Mouse (Mus musculus): ENCODE results near the gene Plcb2. TPM values are rescaled to one million over a fixed set of nuclear protein-coding genes. Genes with fewer than 3 reads are reported as not detected.

The Plcb2 gene
- total and polyA plus RNA-seq, 3 experiments, result 6.4 to 21.2 TPM; not detected in 1

DNA sequence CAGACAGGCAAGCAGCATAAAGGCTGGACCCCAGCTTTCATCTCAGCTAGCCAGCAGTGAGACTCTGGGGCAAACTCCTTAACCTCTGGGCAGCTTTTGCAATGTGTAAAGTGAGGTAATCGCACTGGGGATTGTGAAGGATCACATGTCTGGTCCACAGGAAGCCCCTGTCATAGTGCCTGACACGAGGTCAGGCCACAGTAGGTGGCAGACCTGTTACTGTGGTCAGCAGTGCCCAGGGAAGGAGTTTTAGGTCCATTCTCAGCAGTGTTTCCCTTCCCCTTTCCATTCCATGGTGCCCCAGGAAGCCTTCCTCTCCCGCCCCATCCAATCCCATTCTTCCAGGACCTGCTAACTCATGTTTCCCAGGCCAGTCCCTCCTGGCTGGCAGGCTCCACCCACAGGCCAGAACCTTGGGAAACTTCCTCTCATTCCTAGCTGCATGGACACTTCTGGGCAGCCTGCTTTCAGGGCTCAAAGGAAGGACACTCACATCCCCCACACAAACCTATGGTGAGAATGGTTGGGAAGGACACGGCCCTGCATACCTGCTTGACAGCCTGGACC lies 18.5 kb downstream of the Plcb2 start:
- H3K27ac ChIP-seq (ENCODE audit: control insufficient read depth, low read depth, low read length), result no peak overlapping the region
- H3K4me1 ChIP-seq (ENCODE audit: control insufficient read depth in 1 of 2, insufficient read depth in 2 of 2, low read length in 2 of 2), result no peaks in the 10 kb centered on the region; a peak in 1 of 4 replicates
- H3K9ac ChIP-seq (ENCODE audit: control insufficient read depth, low read depth, low read length, poor library complexity, severe bottlenecking), result no peak overlapping the region
- H3K79me2 ChIP-seq (ENCODE audit: control insufficient read depth, insufficient read depth, low read length, poor library complexity), result no peaks in the 10 kb centered on the region
- H3K27me3 ChIP-seq (ENCODE audit: control insufficient read depth in 1 of 2, insufficient read depth in 2 of 2, low read length in 2 of 2), result no peaks in the 10 kb centered on the region
- no peak overlapping the region for H3K4me3 ChIP-seq (ENCODE audit: control insufficient read depth in 1 of 2, insufficient read depth in 1 of 2, low read depth in 2 of 2, low read length in 2 of 2)
- no peaks in the 10 kb centered on the region for H3K9me3 ChIP-seq (replicated peaks; ENCODE audit: insufficient read depth, low read length)
- no peak for TF ChIP-seq BHLHE40 (IDR thresholded peaks at IDR 0.05; ENCODE audit: borderline replicate concordance, low read depth, low read length)
- no peak for TF ChIP-seq MYB (IDR thresholded peaks at IDR 0.05; ENCODE audit: low read depth, low read length)
- no peak for TF ChIP-seq MEF2A (IDR thresholded peaks at IDR 0.05; ENCODE audit: extremely low read depth, insufficient replicate concordance, low read depth, low read length, poor library complexity, severe bottlenecking)
- no peak for TF ChIP-seq ZMIZ1 (IDR thresholded peaks at IDR 0.05; ENCODE audit: low read depth, low read length)
- no peaks in the 10 kb centered on the region; a peak in 1 of 4 replicates for H3K36me3 ChIP-seq (ENCODE audit: control insufficient read depth in 1 of 2, insufficient read depth in 2 of 2, low read length in 2 of 2)
- DNase-seq (ENCODE audit: low read depth, low spot score), result no peak

DNA sequence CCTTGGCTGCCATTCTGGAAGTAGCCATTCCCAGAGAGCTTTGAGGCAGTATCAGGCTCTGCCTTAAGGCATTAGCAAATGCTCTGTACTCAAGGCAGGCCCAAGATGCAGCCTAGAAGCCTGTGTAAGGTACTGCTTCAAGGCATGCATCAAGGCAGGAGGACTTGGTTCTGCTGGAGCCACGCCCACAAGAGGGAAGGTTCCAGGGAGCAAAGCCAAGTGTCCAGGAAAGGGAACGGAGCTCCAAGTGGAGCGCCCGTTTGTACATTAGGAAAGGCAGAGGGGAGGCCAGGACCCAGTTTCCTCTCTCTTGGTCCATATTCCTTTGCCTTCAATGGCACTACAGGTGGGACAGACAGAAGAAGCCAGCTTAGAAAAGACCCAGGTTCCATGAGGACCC lies 19.8 kb downstream of the Plcb2 start:
- H3K79me2 ChIP-seq (ENCODE audit: control insufficient read depth, insufficient read depth, low read length, poor library complexity), result no peaks in the 10 kb centered on the region; the same call in 1 of the 2 replicates
- H3K36me3 ChIP-seq (ENCODE audit: control insufficient read depth in 1 of 2, insufficient read depth in 2 of 2, low read length in 2 of 2), result no peaks in the 10 kb centered on the region; a peak in 1 of 4 replicates
- H3K27ac ChIP-seq (ENCODE audit: control insufficient read depth, low read depth, low read length), result no peak overlapping the region
- no peaks in the 10 kb centered on the region; a peak in 1 of 4 replicates for H3K4me1 ChIP-seq (ENCODE audit: control insufficient read depth in 1 of 2, insufficient read depth in 2 of 2, low read length in 2 of 2)
- no peak for DNase-seq (ENCODE audit: low read depth, low spot score)
- H3K9me3 ChIP-seq (replicated peaks; ENCODE audit: insufficient read depth, low read length), result no peaks in the 10 kb centered on the region
- no peak overlapping the region for H3K9ac ChIP-seq (ENCODE audit: control insufficient read depth, low read depth, low read length, poor library complexity, severe bottlenecking)
- no peaks in the 10 kb centered on the region; a peak in 1 of 4 replicates for H3K27me3 ChIP-seq (ENCODE audit: control insufficient read depth in 1 of 2, insufficient read depth in 2 of 2, low read length in 2 of 2)
- TF ChIP-seq POLR2AphosphoS5 (IDR thresholded peaks at IDR 0.05; ENCODE audit: borderline replicate concordance, low read depth, low read length) (no peak), CHD2 (IDR thresholded peaks at IDR 0.05; ENCODE audit: low read length) (no peak), MAZ (IDR thresholded peaks at IDR 0.05; ENCODE audit: low read depth, low read length) (no peak), HCFC1 (IDR thresholded peaks at IDR 0.05; ENCODE audit: low read depth, low read length) (no peak), POLR2AphosphoS2 (IDR thresholded peaks at IDR 0.05; ENCODE audit: low read length) (no peak), MXI1 (IDR thresholded peaks at IDR 0.05; ENCODE audit: low read depth, low read length) (no peak), ZNF384 (IDR thresholded peaks at IDR 0.05; ENCODE audit: low read depth, low read length) (no peak), ETS1 (IDR thresholded peaks at IDR 0.05; ENCODE audit: low read depth, low read length) (no peak), NELFE (IDR thresholded peaks at IDR 0.05; ENCODE audit: low read depth, low read length) (no peak), USF2 (IDR thresholded peaks at IDR 0.05; ENCODE audit: borderline replicate concordance in 1 of 2, insufficient read depth in 1 of 2, low read depth in 1 of 2, low read length in 2 of 2) (no peak), MAFK (IDR thresholded peaks at IDR 0.05; ENCODE audit: borderline replicate concordance, low read depth, low read length) (no peak), ZC3H11A (IDR thresholded peaks at IDR 0.05; ENCODE audit: low read depth, low read length) (no peak), TBP (IDR thresholded peaks at IDR 0.05; ENCODE audit: low read depth, low read length) (no peak), MYB (IDR thresholded peaks at IDR 0.05; ENCODE audit: low read depth, low read length) (no peak)
- H3K4me3 ChIP-seq (ENCODE audit: control insufficient read depth in 1 of 2, insufficient read depth in 1 of 2, low read depth in 2 of 2, low read length in 2 of 2), result no peak overlapping the region

Measured in MEL (cell line).